Mouse (Mus musculus) hindbrain, embryonic 12.5 days (tissue): ENCODE results near the gene Cadm1. TPM values are rescaled to one million over a fixed set of nuclear protein-coding genes. Genes with fewer than 3 reads are reported as not detected.

ENCODE experiments used
- ATAC-seq: fragments of 200-750 bp; cut with Nextera tagmentation; 2 replicates; pipeline ENCODE4 v1.8.0; 2017; ENCODE audit warnings: moderate TSS enrichment; ENCODE audit not compliant: low FRiP score
- H3K27ac ChIP-seq: fragments of 300-500 bp; sonication (generic); 2 replicates; pipeline ENCODE4 v1.5.1; 2016; ENCODE audit warnings: mild to moderate bottlenecking
- H3K27me3 ChIP-seq: fragments of 300-500 bp; sonication (generic); 2 replicates; pipeline ENCODE4 v1.6.1; 2016; ENCODE audit warnings: mild to moderate bottlenecking
- H3K36me3 ChIP-seq: fragments of 300-500 bp; sonication (generic); 2 replicates; pipeline ENCODE4 v1.6.1; 2016; ENCODE audit warnings: mild to moderate bottlenecking
- H3K4me1 ChIP-seq: fragments of 300-500 bp; sonication (generic); 2 replicates; pipeline ENCODE4 v1.6.1; 2016
- H3K4me2 ChIP-seq: fragments of 300-500 bp; sonication (generic); replicated peaks from 2 replicates; pipeline ENCODE4 v1.6.1; 2016; ENCODE audit warnings: mild to moderate bottlenecking
- H3K4me3 ChIP-seq: fragments of 300-500 bp; sonication (generic); 2 replicates; pipeline ENCODE4 v1.5.1; 2016; ENCODE audit warnings: mild to moderate bottlenecking
- H3K9ac ChIP-seq: fragments of 300-500 bp; sonication (generic); 2 replicates; pipeline ENCODE4 v1.6.1; 2016; ENCODE audit warnings: mild to moderate bottlenecking, moderate library complexity
- H3K9me3 ChIP-seq: fragments of 300-500 bp; sonication (generic); replicated peaks from 2 replicates; pipeline ENCODE4 v1.6.1; 2016; ENCODE audit warnings: mild to moderate bottlenecking
- WGBS: fragments of 180-500 bp; shearing (Covaris S2); methylation state at CpG from one replicate; pipeline ENCODE4 v1.1.7; 2016; 5-methylcytosine and 5-hydroxymethylcytosine counted together
- polyA plus RNA-seq: library from polyadenylated mRNA; unstranded; fragments of >200 nt; fragmentation: Nextera tagmentation; extraction: Ambion mirVana; gene quantifications from 2 replicates; pipeline ENCODE4 v1.2.1, GENCODE M21; 2016

The Cadm1 gene
- polyA plus RNA-seq, 1 experiment from 2014 or later, result 120 TPM

GRCm38 (mm10) chr9:47652203-47652602 is 122.2 kb downstream of the Cadm1 start:
- Histone ChIP-seq H3K9ac (no peak overlapping the region), H3K27ac (no peak overlapping the region), H3K9me3 (no peaks in the 10 kb centered on the region), H3K36me3 (no peaks in the 10 kb centered on the region), H3K27me3 (no peaks in the 10 kb centered on the region), H3K4me2 (no peak overlapping the region), H3K4me1 (0 out of 2 replicates have a peak, but pooled peaks cover 6% of the 10 kb centered on the region), H3K4me3 (no peak overlapping the region)
- ATAC-seq, result no peak
- WGBS, result 90% methylated on average over 5 of the region's 5 CpGs

DNA sequence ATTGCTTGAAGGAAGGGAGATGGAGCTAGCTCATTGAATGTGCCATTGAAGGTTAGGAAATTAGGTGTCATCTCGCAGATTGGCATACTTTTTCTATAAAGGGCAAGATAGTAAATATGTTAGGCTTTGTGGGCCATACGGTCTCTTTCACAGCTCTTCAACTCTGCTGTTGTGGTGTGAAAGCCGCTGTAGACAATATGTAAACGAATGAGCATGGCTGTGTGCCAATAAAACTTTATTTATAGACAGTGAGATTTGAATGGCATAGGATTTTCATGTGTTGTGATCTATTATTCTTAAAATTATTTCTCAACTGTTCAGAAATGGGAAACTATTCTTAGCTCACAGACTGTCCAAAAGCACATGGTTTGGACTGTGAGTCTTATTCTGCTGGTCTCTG is 123.0 kb downstream of the Cadm1 start:
- 93% methylated on average over 4 of the region's 4 CpGs for WGBS
- Histone ChIP-seq H3K36me3 (no peaks in the 10 kb centered on the region), H3K4me2 (no peak overlapping the region), H3K9ac (no peak overlapping the region), H3K4me1 (0 out of 2 replicates have a peak, but pooled peaks cover 3% of the 10 kb centered on the region), H3K4me3 (no peak overlapping the region), H3K27me3 (no peaks in the 10 kb centered on the region), H3K27ac (no peak overlapping the region), H3K9me3 (no peaks in the 10 kb centered on the region)
- ATAC-seq, result no peak

GRCm38 (mm10) chr9:47659366-47660090 is 129.6 kb downstream of the Cadm1 start:
- WGBS, result 91% methylated on average over 6 of the region's 6 CpGs
- Histone ChIP-seq H3K9me3 (no peaks in the 10 kb centered on the region), H3K4me3 (no peak overlapping the region)

DNA sequence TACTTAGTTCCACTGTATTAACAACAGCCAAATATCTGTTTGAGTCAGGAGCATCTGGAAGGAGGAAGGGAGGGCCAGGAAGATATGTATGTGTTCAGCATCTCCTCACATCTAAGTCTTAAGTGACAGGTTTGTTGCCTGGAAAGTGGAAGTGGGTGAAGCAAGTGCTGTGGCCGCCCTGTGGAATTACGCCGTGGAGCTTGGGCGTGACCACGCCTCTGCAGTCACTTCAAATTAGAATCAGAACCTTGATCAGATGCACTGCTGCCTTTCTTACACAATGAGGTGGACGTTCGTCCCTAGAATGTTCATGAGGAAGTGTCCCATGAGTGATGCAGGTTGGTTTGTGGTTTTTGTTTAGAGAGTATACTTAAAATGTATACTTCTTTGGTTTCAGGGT is 131.6 kb downstream of the Cadm1 start:
- Histone ChIP-seq H3K9ac (no peak overlapping the region), H3K36me3 (no peaks in the 10 kb centered on the region), H3K27ac (no peak overlapping the region), H3K9me3 (no peaks in the 10 kb centered on the region), H3K4me2 (no peak overlapping the region), H3K4me3 (no peak overlapping the region), H3K4me1 (peaks cover 8% of the 10 kb centered on the region), H3K27me3 (no peaks in the 10 kb centered on the region)
- no peak for ATAC-seq
- 84% methylated on average over 7 of the region's 7 CpGs for WGBS

More at GRCm38 (mm10) chr9:47659366-47660090, 129.6 kb downstream of the Cadm1 start:
- Histone ChIP-seq H3K27me3 (no peaks in the 10 kb centered on the region), H3K4me2 (no peak overlapping the region), H3K9ac (no peak overlapping the region), H3K36me3 (no peaks in the 10 kb centered on the region), H3K27ac (no peak overlapping the region), H3K4me1 (no peaks in the 10 kb centered on the region)
- no peak for ATAC-seq

DNA sequence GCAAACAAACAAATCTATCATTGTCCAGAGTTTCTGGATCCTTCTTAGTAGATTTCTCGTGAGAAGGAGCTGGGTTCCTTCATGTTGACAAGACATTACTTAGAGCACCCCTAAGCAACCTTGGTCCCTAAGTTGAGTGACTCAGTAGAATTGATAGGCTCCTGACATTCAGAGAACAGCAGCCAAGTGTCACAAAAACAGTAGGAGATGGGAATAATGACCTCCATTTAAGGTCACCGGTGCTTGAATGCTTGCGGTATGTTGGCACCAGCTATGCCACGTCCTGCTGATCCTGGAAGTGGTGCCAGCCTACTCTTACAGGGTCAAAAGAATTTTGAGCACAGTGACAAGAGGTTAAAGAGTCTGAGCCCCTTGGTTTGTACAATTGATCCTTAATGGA is 139.2 kb downstream of the Cadm1 start:
- Histone ChIP-seq H3K27me3 (no peaks in the 10 kb centered on the region), H3K36me3 (no peaks in the 10 kb centered on the region), H3K4me1 (peaks cover 18% of the 10 kb centered on the region), H3K9me3 (no peaks in the 10 kb centered on the region), H3K4me3 (no peak overlapping the region), H3K9ac (no peak overlapping the region), H3K4me2 (no peak overlapping the region), H3K27ac (no peak overlapping the region)
- ATAC-seq, result no peak
- 72% methylated on average over 4 of the region's 4 CpGs for whole genome bisulfite sequencing

GRCm38 (mm10) chr9:47671617-47672016 is 141.6 kb downstream of the Cadm1 start:
- no peak overlapping the region for H3K4me3 ChIP-seq
- H3K9me3 ChIP-seq, result no peaks in the 10 kb centered on the region
- H3K4me2 ChIP-seq, result no peak overlapping the region
- no peak overlapping the region for H3K27ac ChIP-seq
- H3K27me3 ChIP-seq, result no peaks in the 10 kb centered on the region
- ATAC-seq, result no peak
- H3K4me1 ChIP-seq, result peaks cover 10% of the 10 kb centered on the region
- WGBS, result 67% methylated on average over 11 of the region's 11 CpGs
- no peaks in the 10 kb centered on the region for H3K36me3 ChIP-seq
- no peak overlapping the region for H3K9ac ChIP-seq

DNA sequence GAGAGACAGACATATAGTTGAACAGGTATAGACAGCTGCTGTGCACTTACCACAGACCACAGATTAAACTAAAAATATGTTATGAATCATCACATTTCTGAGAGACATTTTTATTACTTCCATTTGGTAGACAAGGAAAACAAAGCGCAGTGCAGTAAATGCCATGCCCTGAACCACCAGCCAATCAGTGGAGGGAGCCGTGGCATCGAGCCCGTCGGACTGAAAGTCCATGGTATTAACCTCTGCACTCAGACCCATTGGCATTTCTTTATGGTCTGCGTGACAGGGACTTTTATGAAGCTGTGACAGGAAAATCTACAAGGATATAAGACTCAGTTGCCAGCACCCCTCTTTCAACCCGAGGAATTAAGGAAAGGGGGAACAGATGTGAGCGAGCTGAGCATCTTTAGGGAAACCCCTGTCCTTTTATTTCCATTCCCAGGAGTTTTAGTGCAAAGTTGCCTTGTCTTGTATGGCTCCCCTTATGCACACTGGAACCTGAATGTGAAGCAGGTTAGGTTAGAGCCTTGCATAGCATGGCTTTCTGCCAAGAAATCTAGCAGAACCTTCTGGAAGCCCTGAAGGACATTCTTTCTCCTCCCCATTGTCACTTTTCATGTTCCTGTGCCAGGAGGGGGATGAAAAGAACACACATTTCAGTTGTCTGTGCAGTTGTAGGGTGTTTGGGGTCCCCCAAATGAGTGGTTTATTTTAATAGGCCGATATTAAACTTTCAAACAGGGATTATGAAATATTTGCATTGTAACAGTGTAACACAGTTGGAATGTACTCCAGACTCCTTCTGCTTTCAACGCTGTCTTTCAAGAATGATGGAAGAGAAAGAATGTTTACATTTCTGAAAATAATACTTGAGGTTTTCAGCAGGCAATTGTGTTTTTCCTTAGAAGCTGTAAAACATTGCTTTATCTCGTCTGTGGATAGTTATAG is 145.1 kb downstream of the Cadm1 start:
- Histone ChIP-seq H3K9me3 (no peaks in the 10 kb centered on the region), H3K9ac (no peak overlapping the region), H3K36me3 (no peaks in the 10 kb centered on the region), H3K27me3 (no peaks in the 10 kb centered on the region), H3K4me2 (no peak overlapping the region), H3K4me1 (peaks cover 10% of the 10 kb centered on the region), H3K4me3 (no peak overlapping the region), H3K27ac (no peak overlapping the region)
- WGBS, result 79% methylated on average over 11 of the region's 11 CpGs
- ATAC-seq, result no peak

GRCm38 (mm10) chr9:47686881-47687280 is 156.9 kb downstream of the Cadm1 start:
- Histone ChIP-seq H3K36me3 (no peaks in the 10 kb centered on the region), H3K9ac (no peak overlapping the region), H3K4me2 (no peak overlapping the region), H3K27ac (no peak overlapping the region), H3K4me3 (no peak overlapping the region), H3K9me3 (no peaks in the 10 kb centered on the region), H3K4me1 (peaks cover 35% of the 10 kb centered on the region), H3K27me3 (no peaks in the 10 kb centered on the region)
- no peak for ATAC-seq
- WGBS, result 50% methylated on average over 2 of the region's 2 CpGs

DNA sequence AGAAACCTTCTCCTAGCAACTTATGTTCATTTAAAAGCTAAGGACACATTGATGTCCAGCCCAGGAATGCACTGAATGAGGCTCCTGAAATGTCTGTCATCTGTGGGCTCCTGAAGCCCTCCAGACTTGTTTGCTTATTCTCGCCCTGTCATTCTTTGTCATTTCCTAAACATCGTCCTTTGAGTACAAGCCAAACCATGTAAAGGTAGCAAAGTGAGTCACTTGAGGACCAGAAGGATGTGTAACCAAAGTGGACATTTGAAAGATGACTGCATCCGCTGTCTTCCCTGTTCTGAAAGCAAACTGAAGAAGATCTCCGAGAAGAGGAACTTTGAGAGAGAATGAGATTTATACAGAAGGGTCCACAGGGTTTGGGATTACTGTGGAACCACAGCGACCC is 157.6 kb downstream of the Cadm1 start:
- WGBS, result 90% methylated on average over 5 of the region's 5 CpGs
- Histone ChIP-seq H3K27ac (no peak overlapping the region), H3K4me3 (no peak overlapping the region), H3K27me3 (no peaks in the 10 kb centered on the region), H3K4me1 (peaks cover 30% of the 10 kb centered on the region), H3K9me3 (no peaks in the 10 kb centered on the region), H3K36me3 (no peaks in the 10 kb centered on the region), H3K9ac (no peak overlapping the region), H3K4me2 (no peak overlapping the region)
- no peak for ATAC-seq

- WGBS, result 55% methylated on average over 10 of the region's 10 CpGs
- Histone ChIP-seq H3K9me3 (no peaks in the 10 kb centered on the region), H3K27ac (no peak overlapping the region), H3K36me3 (no peaks in the 10 kb centered on the region), H3K4me1 (peaks cover 25% of the 10 kb centered on the region), H3K27me3 (no peaks in the 10 kb centered on the region), H3K4me2 (no peak overlapping the region), H3K4me3 (no peak overlapping the region), H3K9ac (no peak overlapping the region)
- no peak for ATAC-seq
Observed at GRCm38 (mm10) chr9:47688297-47688696, 158.3 kb downstream of the Cadm1 start.

GRCm38 (mm10) chr9:47692911-47693310 is 162.9 kb downstream of the Cadm1 start:
- Histone ChIP-seq H3K4me3 (no peak overlapping the region), H3K27me3 (no peaks in the 10 kb centered on the region), H3K9me3 (no peaks in the 10 kb centered on the region), H3K27ac (no peak overlapping the region), H3K36me3 (no peaks in the 10 kb centered on the region), H3K4me1 (peaks cover 6% of the 10 kb centered on the region), H3K9ac (no peak overlapping the region), H3K4me2 (no peak overlapping the region)
- 73% methylated on average over 13 of the region's 13 CpGs for WGBS
- ATAC-seq, result no peak

DNA sequence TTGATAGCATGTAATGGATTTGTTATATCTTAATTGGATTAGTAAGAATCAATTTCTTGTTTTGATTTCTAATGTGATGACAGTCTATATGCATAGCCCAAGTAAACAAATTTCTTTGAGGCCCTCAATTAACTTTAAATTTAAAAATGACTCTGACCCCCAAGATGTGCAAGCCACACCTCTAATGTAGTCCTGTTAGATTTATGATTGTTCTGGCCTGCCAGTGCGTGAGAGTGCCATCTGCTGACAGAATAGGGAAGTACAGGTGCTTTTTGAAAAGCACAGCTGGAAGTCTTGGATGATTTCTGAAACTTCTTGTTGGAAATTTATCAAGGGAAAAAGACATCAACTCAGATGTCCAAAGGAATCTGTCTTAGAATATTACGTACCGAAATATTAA is 169.1 kb downstream of the Cadm1 start:
- no peaks in the 10 kb centered on the region for H3K9me3 ChIP-seq
- no peak for ATAC-seq
- H3K27me3 ChIP-seq, result no peaks in the 10 kb centered on the region
- H3K27ac ChIP-seq, result no peak overlapping the region
- H3K4me2 ChIP-seq, result no peak overlapping the region
- no peak overlapping the region for H3K4me3 ChIP-seq
- no peak overlapping the region for H3K9ac ChIP-seq
- peaks cover 2% of the 10 kb centered on the region; the same call in 1 of the 2 replicates for H3K4me1 ChIP-seq
- H3K36me3 ChIP-seq, result no peaks in the 10 kb centered on the region
- 63% methylated on average over 3 of the region's 3 CpGs for WGBS
